Mouse (Mus musculus) stomach, postnatal 0 days (tissue): ENCODE measurements at regions not wholly inside any gene's neighbourhood (a gene's known extent, or its start where the extent isn't known, plus 50 kb on each side); places are given as distances from the start of the nearest gene placed in this dataset. TPM values are rescaled to one million over a fixed set of nuclear protein-coding genes. Genes with fewer than 3 reads are reported as not detected.

Experiments used
- ATAC-seq: fragments of 200-750 bp; cut with Nextera tagmentation; 2 replicates; pipeline ENCODE4 v1.8.0; 2017; ENCODE audit not compliant: low FRiP score, low TSS enrichment
- DNase-seq: peaks from one replicate; pipeline ENCODE4 v3.0.0-alpha.2; 2016; ENCODE audit warnings: low spot score
- H3K27ac ChIP-seq: fragments of 300-500 bp; sonication (generic); replicated peaks from 2 replicates; pipeline ENCODE4 v1.5.1; 2014; ENCODE audit warnings: mild to moderate bottlenecking, control low read depth
- H3K27me3 ChIP-seq: fragments of 300-500 bp; sonication (generic); 2 replicates; pipeline ENCODE4 v1.6.1; 2014; ENCODE audit warnings: low read length; ENCODE audit not compliant: control insufficient read depth, insufficient read depth
- H3K36me3 ChIP-seq: fragments of 300-500 bp; sonication (generic); 2 replicates; pipeline ENCODE4 v1.6.1; 2014; ENCODE audit warnings: low read length, mixed read lengths; ENCODE audit not compliant: control insufficient read depth, insufficient read depth
- H3K4me1 ChIP-seq: fragments of 300-500 bp; sonication (generic); replicated peaks from 2 replicates; pipeline ENCODE4 v1.6.1; 2014; ENCODE audit warnings: antibody characterized with exemption; ENCODE audit not compliant: control insufficient read depth, insufficient read depth
- H3K4me2 ChIP-seq: fragments of 300-500 bp; sonication (generic); replicated peaks from 2 replicates; pipeline ENCODE4 v1.6.1; 2014; ENCODE audit warnings: low read depth, mild to moderate bottlenecking, control low read depth, moderate library complexity
- H3K4me3 ChIP-seq: fragments of 300-500 bp; sonication (generic); 2 replicates; pipeline ENCODE4 v1.5.1; 2014; ENCODE audit warnings: low read depth, low read length, control low read depth
- H3K9ac ChIP-seq: fragments of 300-500 bp; sonication (generic); 2 replicates; pipeline ENCODE4 v1.6.1; 2014; ENCODE audit warnings: mild to moderate bottlenecking, low read length, control low read depth, mixed read lengths
- H3K9me3 ChIP-seq: fragments of 300-500 bp; sonication (generic); 2 replicates; pipeline ENCODE4 v1.6.1; 2016; ENCODE audit warnings: low read length; ENCODE audit not compliant: control insufficient read depth
- CTCF ChIP-seq: IDR thresholded peaks from 2 replicates; pipeline ENCODE4 v1.5.1; 2016; ENCODE audit warnings: antibody characterized with exemption, low read depth, mild to moderate bottlenecking, moderate library complexity
- EP300 ChIP-seq: optimal IDR thresholded peaks from 2 replicates; pipeline ENCODE3; 2016; ENCODE audit warnings: antibody characterized with exemption
- WGBS: fragments of 180-500 bp; shearing (Covaris S2); extraction: QIAGEN DNeasy Blood & Tissue Kit; methylation state at CpG from one replicate; pipeline ENCODE4 v1.1.7; 2014; 5-methylcytosine and 5-hydroxymethylcytosine counted together
- microRNA counts: library from miRNA; unstranded; fragments of <30 nt; microRNA quantifications from one replicate; lab custom pipeline; 2015
- microRNA-seq: library from miRNA; unstranded; fragments of <30 nt; microRNA quantifications from one replicate; pipeline ENCODE4, GENCODE M21; 2016

- Histone ChIP-seq H3K4me3 (no peak overlapping the region), H3K4me1 (no peaks in the 10 kb centered on the region), H3K27ac (no peak overlapping the region), H3K36me3 (no peaks in the 10 kb centered on the region), H3K9me3 (no peaks in the 10 kb centered on the region), H3K27me3 (no peaks in the 10 kb centered on the region), H3K4me2 (no peak overlapping the region), H3K9ac (no peak overlapping the region)
- DNase-seq, result no peak
- 76% methylated on average over 4 of the region's 4 CpGs for WGBS
- ATAC-seq, result no peak
- TF ChIP-seq CTCF (no peak), EP300 (no peak)
These were observed 529.7 kb downstream of the Tecrl start for GRCm38 (mm10) chr5:82825327-82825726.

GRCm38 (mm10) chr5:82793197-82793596 lies 561.8 kb downstream of the Tecrl start:
- Histone ChIP-seq H3K27ac (no peak overlapping the region), H3K9ac (no peak overlapping the region), H3K4me2 (no peak overlapping the region), H3K4me1 (no peaks in the 10 kb centered on the region), H3K9me3 (no peaks in the 10 kb centered on the region), H3K4me3 (no peak overlapping the region), H3K27me3 (no peaks in the 10 kb centered on the region), H3K36me3 (no peaks in the 10 kb centered on the region)
- ATAC-seq (no peak), DNase-seq (no peak)
- TF ChIP-seq EP300 (no peak), CTCF (no peak)
- WGBS, result 66% methylated on average over 1 of the region's 1 CpGs

MicroRNAs in the stretch of these regions (microRNA counts, 519-probe panel; counts per million panel counts)
- microRNA mmu-miR-1187 (lab: Ali Mortazavi, UCI), result not detected

Small RNA genes in the stretch of these regions (microRNA-seq; reads per million reads assigned to microRNA genes)
- gene Mir1187, result not detected
